ENCODE assay signal across 10 mouse cellular contexts in genomic region chr12:108271351-108272142, GRCm38 (mm10). TPM values are rescaled to one million over a fixed set of nuclear protein-coding genes. Genes with fewer than 3 reads are reported as not detected.
DNase-seq lines count a peak whose midpoint lies in the region; ATAC-seq lines count a peak whose summit lies in the region.
"Had no signal": no experiment of that assay in that cellular context is flagged by ENCODE, and none has a peak within 500 bp of the region (broad histone marks: within the 10 kb centered on the region; RNA-seq: fewer than 3 reads in every experiment).

No protein-coding gene starts in this region.

- no peaks in the 10 kb centered on the region for H3K27me3 ChIP-seq in heart, embryonic 12.5 days (replicated peaks)
- no peaks in the 10 kb centered on the region for H3K27me3 ChIP-seq in forebrain, embryonic 13.5 days
- H3K27me3 ChIP-seq in liver, embryonic 13.5 days: peaks cover 52% of the 10 kb centered on the region

- no peak overlapping the region for H3K4me3 ChIP-seq in heart, embryonic 12.5 days
- H3K4me3 ChIP-seq in forebrain, embryonic 13.5 days: peak overlapping the region; percentile 81
- no peak overlapping the region for H3K4me3 ChIP-seq in liver, embryonic 13.5 days (replicated peaks)

- no peak for ATAC-seq in heart, embryonic 12.5 days (ENCODE audit: insufficient number of reproducible peaks, low FRiP score)
- no peak for ATAC-seq in forebrain, embryonic 13.5 days
- no peak for ATAC-seq in liver, embryonic 13.5 days (ENCODE audit: low read depth)
- ATAC-seq: activated CD4-positive, CD25-positive, alpha-beta regulatory T cell, adult 4 months; CD4-positive, CD25-positive, alpha-beta regulatory T cell, adult 4 months had no signal

- H3K27ac ChIP-seq in heart, embryonic 12.5 days (ENCODE audit: poor library complexity, severe bottlenecking): no peak overlapping the region; the same call in 1 of the 2 replicates
- H3K27ac ChIP-seq in forebrain, embryonic 13.5 days: peak overlapping the region; percentile 44; the same call in 1 of the 2 replicates
- H3K27ac ChIP-seq in liver, embryonic 13.5 days: no peak overlapping the region

- DNase-seq in heart, adult 8-10 months (ENCODE audit: low spot score): no peak
- DNase-seq in cerebellum, postnatal 10 days: peak; percentile 71 to 72
- no peak for DNase-seq in liver, embryonic 13.5 days
- no peak for DNase-seq in frontal cortex, adult 2 months (ENCODE audit: extremely low spot score in 1 of 2, low spot score in 1 of 2)
- no peak for DNase-seq in gastrocnemius, postnatal 36 days
- DNase-seq in adrenal gland, postnatal 36 days: no peak

- H3K9me3 ChIP-seq in heart, embryonic 12.5 days (replicated peaks): no peaks in the 10 kb centered on the region
- no peaks in the 10 kb centered on the region for H3K9me3 ChIP-seq in forebrain, embryonic 13.5 days (replicated peaks)
- H3K9me3 ChIP-seq in liver, embryonic 13.5 days (replicated peaks): no peaks in the 10 kb centered on the region

- intact Hi-C loops in gastrocnemius, postnatal 36 days (cut with DNase I): no loop called here

- peak overlapping the region; percentile 99 for H3K4me2 ChIP-seq in heart, embryonic 12.5 days
- H3K4me2 ChIP-seq in forebrain, embryonic 13.5 days: peak overlapping the region; percentile 96
- peak overlapping the region; percentile 94 for H3K4me2 ChIP-seq in liver, embryonic 13.5 days

- H3K4me1 ChIP-seq in heart, embryonic 12.5 days (replicated peaks): peaks cover 79% of the 10 kb centered on the region
- peaks cover 75% of the 10 kb centered on the region for H3K4me1 ChIP-seq in forebrain, embryonic 13.5 days
- peaks cover 98% of the 10 kb centered on the region for H3K4me1 ChIP-seq in liver, embryonic 13.5 days (replicated peaks)

- WGBS in heart, embryonic 12.5 days: 51% methylated on average over 16 of the region's 16 CpGs
- 74% methylated on average over 16 of the region's 16 CpGs for WGBS in forebrain, embryonic 13.5 days
- 64% methylated on average over 16 of the region's 16 CpGs for WGBS in liver, embryonic 13.5 days (ENCODE audit: insufficient replicate concordance)

- H3K36me3 ChIP-seq in heart, embryonic 12.5 days: no peaks in the 10 kb centered on the region
- H3K36me3 ChIP-seq in forebrain, embryonic 13.5 days (ENCODE audit: poor library complexity, severe bottlenecking): peaks cover 7% of the 10 kb centered on the region; the same call in 1 of the 2 replicates
- no peaks in the 10 kb centered on the region for H3K36me3 ChIP-seq in liver, embryonic 13.5 days

- H3K9ac ChIP-seq in heart, embryonic 12.5 days: no peak overlapping the region
- H3K9ac ChIP-seq in forebrain, embryonic 13.5 days: peak overlapping the region; percentile 93
- no peak overlapping the region for H3K9ac ChIP-seq in liver, embryonic 13.5 days

RNA-seq across cellular contexts. Expression of gene Ccdc85c, which starts 3.7 kb away (rescaled TPM):
- polyA plus RNA-seq in heart, embryonic 12.5 days (2016; fragmentation: Nextera tagmentation; extraction: Ambion mirVana): 5.9 and 6.0 TPM in 2 replicates
- 10 to 100 TPM; 38.2 to 46.2 (median 40.0) TPM for total RNA-seq in heart, adult 8-10 months (2022)
- polyA plus RNA-seq in forebrain, embryonic 13.5 days (2015; fragmentation: Nextera tagmentation; extraction: Ambion mirVana): 16.2 and 17.4 TPM in 2 replicates
- polyA plus RNA-seq in liver, embryonic 13.5 days (2015; fragmentation: Nextera tagmentation; extraction: Ambion mirVana): 2.3 and 2.6 TPM in 2 replicates
- polyA plus RNA-seq in frontal cortex, adult 2 months (2012; rRNA removed): 44.2 and 44.8 TPM in 2 replicates
- total RNA-seq in gastrocnemius, postnatal 36 days (2021): 10 to 100 TPM; 24.0 to 26.5 TPM
- total RNA-seq in adrenal gland, postnatal 36 days (2021): 10 to 100 TPM; 21.6 to 28.8 TPM

RNA-seq across cellular contexts. Expression of gene Hhipl1, which starts 34.5 kb away (rescaled TPM):
- polyA plus RNA-seq in heart, embryonic 12.5 days (2016; fragmentation: Nextera tagmentation; extraction: Ambion mirVana): 0.82 and 1.2 TPM in 2 replicates
- 1 to 10 TPM; 1.2 to 2.0 (median 1.5) TPM for total RNA-seq in heart, adult 8-10 months (2022)
- polyA plus RNA-seq in forebrain, embryonic 13.5 days (2015; fragmentation: Nextera tagmentation; extraction: Ambion mirVana): 2.5 and 2.7 TPM in 2 replicates
- polyA plus RNA-seq in liver, embryonic 13.5 days (2015; fragmentation: Nextera tagmentation; extraction: Ambion mirVana): not detected in 2 replicates
- polyA plus RNA-seq in frontal cortex, adult 2 months (2012; rRNA removed): 10.3 and 10.6 TPM in 2 replicates
- 1 to 10 TPM in 1 of 2 experiments, under 1 TPM in 1; 0.74 to 1.3 TPM for total RNA-seq in gastrocnemius, postnatal 36 days (2021)
- under 1 TPM; 0.76 to 0.86 TPM for total RNA-seq in adrenal gland, postnatal 36 days (2021)
- polyA plus RNA-seq: CD4-positive, CD25-positive, alpha-beta regulatory T cell, adult 4 months had no signal

Comparison
In these comparisons a context has a peak if more than half of its experiments do, and no peak if none do; other contexts are left out.
1. DNase-seq: peak in cerebellum, postnatal 10 days (2 of 2); none in heart, adult 8-10 months (single experiment), liver, embryonic 13.5 days (single experiment), frontal cortex, adult 2 months (0 of 2), gastrocnemius, postnatal 36 days (0 of 2) and adrenal gland, postnatal 36 days (0 of 2).
2. Peak in every context shown above with its lines, with median percentiles within 50 percentile points of each other: H3K4me2 ChIP-seq.